Mouse (Mus musculus) small intestine, adult 2 months (tissue): Measurements from ENCODE around the gene Prss34.

Experiments
- CTCF ChIP-seq: fragments of 200-500 bp; IDR thresholded peaks from 2 replicates; pipeline ENCODE4 v1.5.1; 2012; ENCODE audit warnings: low read depth, mild to moderate bottlenecking, control low read depth, inconsistent platforms, low read length, moderate library complexity, mixed read lengths; ENCODE audit not compliant: insufficient replicate concordance, insufficient read length; ENCODE audit errors: extremely low read depth
- POLR2A ChIP-seq: fragments of 200-500 bp; IDR thresholded peaks from 2 replicates; pipeline ENCODE4 v1.6.1; 2012; ENCODE audit warnings: low read depth, mild to moderate bottlenecking, control low read depth, inconsistent platforms, low read length, moderate library complexity

GRCm38 (mm10) chr17:25293495-25293894 is 4.7 kb upstream of the Prss34 start:
- TF ChIP-seq POLR2A (no peak), CTCF (no peak)
